Mouse (Mus musculus) B cell, adult 2 months (primary cell): ENCODE results near the gene Aldoc.

Experiments used
- DNase-seq, 2 experiments: peaks; one replicate each; pipeline ENCODE4 v3.0.0; 2022

Gene Aldoc

DNA sequence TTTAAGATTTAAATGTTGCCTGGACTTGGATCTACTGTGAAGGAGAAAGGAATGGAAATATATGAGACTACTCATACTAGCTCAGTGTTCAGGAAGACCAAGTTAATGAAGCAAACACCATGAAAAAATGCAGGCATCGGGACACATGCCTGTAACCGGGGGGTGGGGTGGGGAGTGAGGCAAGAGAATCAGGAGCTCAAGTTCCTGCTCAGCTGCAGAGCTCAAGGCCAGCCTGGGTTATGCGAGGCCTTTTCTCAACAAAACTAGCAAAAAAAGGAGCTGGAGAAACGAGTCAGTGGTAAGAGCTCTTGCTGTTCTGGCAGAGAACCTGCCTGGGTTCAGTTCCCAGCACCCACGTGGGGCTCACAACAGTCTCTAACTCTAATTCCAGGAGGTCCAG, 11.2 kb downstream of the Aldoc start:
- no peak for DNase-seq

DNA sequence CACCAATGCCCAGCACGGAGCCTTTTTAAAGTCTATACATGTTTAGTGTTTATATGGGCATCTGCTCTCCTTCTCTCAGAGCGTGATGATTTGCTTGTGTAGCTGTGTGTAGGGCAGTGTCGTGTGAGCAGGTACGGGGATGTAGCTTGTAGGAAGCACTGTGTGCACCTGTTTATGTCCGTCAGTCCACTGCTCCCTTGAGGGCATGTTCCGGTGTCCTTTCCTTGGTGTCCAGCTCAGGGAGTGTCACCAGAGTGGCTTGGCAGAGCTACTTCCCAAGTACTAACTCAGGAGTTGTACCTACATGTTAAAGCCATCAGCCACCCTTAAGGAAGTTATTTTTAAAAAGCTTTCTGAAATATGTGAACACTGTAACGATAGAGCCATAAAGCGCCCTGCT, 14.3 kb downstream of the Aldoc start:
- DNase-seq = no peak

DNA sequence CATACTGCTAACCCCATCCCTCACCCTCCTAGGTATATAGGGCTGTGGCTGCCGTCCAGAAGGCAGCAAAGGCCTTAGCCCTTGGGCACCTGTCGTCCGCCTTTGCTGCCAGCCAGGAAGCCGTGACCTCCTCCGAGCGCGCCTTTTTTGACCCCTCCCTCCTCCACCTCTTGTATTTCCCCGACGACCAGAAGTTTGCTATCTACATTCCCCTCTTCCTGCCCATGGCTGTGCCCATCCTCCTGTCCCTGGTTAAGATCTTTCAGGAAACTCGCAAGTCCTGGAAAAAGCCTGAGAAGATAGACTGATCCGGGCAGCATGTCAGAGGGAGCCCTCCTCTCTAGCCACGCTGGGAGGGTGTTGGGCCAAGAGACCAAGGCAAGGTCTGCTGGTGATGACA, 18.9 kb downstream of the Aldoc start:
- no peak for DNase-seq

DNA sequence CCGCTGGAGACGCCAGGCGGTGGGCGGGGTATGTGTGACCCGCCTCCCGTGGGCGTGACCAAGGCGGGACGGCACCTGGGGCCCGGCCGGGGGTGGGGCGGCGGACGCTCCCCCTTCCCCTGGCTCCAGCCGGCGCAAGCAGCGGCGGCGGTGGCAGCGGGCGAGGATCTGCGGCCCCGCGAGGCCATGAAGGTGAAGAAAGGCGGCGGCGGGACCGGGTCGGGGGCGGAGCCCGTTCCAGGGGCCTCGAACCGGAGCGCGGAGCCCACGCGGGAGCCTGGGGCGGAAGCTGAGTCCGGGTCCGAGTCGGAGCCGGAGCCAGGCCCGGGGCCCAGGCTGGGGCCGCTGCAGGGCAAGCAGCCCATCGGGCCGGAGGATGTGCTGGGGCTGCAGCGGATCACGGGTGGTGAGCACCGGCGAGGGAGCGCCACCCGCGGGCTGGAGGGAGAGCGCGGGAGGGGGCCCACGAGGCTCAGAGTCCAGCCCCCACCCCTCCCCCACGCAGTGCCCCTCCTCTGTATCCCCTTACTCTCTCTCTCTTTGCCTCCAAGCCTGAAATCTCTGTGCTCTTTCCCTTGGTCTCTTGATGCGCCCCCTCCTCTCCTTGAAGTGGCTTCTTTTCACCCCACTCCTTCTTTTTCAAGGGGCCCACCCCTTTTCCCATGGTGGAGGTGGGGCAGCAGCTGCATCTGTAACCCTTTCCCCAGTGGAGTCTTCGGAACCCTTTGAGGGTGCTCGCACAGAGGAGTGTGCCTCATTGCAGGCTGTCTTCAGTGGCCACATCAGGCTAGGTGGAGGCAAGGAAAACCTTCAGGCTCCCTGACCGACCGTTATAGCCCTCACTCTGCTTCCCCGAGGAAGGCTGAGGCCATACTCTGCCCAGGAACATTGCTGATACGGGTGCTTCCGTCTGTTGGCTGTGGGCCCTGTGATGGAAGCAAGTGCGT, 20.9 kb downstream of the Aldoc start, which contains the start of gene Unc119:
Gene Unc119 (plus strand): TSS at position 102 of the 947 bp plus-strand sequence.
- DNase-seq = peak; percentile 87

DNA sequence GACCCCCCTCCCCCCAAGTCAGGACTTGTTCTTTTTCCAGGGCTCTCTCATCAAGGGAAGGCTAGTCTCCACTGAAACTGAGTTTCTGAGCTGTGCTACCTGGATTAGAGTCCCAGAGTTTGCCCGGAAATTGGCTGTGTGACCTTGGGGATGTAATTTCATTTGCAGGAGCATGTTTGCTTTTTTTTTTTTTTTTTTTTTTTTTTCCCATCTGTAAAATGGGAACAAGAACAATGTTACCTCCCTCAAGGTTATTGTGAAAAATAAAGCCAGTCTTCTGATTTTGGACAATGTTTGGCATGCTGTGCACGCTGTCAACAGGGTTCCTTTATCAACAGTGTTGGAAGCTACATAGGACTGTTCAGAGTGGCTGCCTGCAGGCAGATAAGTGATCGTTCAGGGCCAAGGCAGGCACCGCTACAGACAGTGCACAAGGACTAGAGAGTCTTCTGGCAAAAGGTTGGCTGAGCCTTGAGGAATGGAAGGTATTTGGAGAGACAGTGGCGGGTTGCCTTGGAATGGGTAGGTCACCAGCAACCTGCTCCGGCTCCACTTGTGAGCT, 21.6 kb downstream of the Aldoc start:
- no peak for DNase-seq

DNA sequence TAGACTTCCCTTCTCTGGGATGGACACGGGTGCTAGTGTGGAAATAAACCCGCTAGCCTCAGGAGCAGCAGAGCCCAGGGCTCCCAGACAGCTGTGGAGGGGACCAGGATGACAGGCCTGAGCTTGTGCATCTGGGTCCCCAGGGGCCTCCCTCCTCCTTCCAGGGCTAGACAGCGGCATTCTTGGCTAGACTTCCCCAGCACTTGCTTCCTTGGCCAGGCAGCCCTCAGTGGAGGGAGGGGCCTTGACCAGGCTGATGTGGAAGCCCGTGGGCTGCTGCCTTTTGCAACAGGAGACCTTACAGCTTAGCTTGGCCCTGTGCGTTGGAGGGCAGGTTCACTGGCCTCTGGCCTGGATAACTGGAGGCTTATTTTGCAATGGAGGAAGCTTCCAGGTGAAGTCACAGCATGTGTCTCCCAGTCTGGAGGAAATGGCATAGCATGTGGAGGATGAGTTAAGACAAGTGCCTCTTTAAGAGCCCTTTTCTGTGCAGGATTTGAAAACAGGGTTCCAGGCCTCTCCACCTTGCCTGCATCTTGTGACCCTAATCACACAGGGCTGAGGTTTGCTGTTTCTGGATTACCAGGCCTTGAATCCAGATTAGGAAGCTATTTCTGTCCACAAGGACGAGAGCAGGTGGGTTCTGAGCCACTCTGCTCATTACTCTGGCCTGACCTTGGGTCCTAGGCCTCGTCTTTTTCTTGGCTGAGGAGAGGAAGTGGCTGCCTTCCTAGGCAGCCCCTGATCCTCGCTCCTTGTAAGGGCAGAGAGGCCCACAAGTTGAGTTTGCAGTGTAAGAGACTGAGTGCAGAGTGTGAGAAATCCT, 22.3 kb downstream of the Aldoc start:
- peak; percentile 13 to 21 for DNase-seq

DNA sequence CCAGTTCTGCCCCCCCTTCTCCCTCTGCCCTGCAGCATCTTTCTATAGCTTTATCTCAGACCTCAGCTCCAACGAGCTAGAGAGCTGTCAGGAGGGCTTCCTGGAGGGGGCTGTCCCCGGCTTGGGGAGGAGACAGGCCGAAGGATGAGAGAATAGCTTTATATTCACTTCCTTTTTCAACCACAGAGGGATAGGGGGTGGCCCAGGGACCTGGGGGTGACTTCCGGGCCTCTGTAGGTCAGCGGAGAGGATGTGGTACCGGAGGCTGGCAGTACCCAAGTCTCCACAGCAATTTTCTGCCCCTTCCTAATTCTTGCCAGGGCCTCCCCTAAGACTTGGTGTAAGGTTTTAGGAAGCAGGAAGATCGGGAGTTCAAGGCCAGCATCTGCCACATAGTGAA, 23.0 kb downstream of the Aldoc start:
- peak; percentile 76 to 80 for DNase-seq

DNA sequence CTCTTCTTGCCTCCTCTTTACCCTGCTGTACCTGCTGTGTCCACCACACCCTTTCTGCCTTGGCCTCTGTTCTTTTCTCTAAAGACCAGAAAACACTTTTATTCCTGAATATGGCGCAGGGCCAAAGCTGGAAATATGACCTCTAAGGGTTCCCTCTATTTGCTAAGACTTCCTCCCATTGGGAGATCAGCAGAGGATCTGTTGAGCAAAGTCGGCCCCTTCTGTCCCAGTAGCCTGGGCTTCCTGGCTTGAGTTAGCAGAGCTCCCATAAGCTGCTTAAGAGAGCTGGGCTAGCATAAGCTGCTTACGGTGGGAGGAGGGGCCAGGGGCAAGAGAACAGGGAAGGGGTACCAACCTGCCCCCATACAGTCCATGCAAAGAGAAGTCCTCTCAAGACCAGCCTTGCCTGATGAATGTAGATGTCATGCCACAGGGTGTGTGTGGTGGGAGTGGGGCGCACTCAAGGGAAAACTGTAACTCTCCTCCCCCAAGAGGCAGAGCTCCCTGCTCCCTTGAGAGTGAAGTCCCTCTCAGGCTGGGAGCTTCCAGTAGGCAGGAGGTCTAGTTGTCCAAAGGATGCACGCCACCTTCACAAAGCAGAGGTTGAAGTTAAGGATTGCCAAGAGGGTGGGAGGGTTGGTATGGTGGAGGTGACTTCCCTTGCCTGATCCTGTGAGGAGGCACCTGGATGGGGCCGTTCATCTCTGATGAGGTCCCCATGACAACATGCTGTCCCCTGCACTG, 23.7 kb downstream of the Aldoc start:
- DNase-seq = no peak

DNA sequence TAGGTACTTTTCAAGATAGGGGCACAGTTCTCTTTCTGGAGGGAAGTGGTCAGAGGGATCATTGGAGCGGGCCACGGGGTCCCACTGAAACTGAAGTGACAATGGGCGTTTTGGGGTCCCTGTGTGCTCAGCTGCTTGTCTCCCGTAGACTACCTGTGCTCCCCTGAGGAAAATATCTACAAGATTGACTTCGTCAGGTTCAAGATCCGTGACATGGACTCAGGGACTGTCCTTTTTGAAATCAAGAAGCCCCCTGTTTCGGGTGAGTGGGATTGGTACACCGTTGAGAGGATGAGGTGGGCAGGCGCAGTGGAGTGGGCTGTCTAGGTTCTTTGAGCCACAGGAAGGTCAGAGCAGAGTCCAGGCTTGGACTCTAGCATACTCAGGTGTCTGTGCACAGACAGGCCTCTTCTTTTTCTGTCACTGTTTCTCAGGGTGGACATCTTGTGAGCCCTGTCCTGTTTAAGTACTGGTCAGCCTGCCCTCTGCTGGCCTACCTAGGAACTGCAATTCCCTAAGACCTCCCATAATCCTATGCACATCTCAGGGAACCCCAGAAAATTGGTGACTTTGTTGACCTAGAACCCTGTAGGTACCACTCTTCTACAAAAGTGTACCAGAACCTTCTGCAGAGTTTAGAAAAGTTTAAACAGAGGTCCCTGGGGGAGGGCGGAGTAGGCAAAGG, 24.4 kb downstream of the Aldoc start:
- DNase-seq = peak; percentile 77 to 79

DNA sequence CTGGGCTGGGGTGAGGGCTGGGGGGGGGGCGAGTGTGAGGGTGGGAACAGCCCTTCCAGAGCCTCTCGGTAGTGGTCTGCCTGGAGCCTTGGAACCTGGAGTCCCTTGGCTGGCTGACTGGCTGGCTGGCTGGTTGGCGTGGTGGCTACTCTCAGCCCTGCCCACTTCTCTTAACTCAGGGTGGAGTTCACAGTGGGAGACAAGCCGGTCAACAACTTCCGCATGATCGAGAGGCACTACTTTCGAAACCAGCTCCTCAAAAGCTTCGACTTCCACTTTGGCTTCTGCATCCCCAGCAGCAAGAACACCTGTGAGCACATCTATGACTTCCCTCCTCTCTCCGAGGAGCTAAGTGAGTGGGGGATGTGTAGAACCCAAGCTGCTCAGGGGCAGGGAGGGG, 25.1 kb downstream of the Aldoc start:
- no peak for DNase-seq

DNA sequence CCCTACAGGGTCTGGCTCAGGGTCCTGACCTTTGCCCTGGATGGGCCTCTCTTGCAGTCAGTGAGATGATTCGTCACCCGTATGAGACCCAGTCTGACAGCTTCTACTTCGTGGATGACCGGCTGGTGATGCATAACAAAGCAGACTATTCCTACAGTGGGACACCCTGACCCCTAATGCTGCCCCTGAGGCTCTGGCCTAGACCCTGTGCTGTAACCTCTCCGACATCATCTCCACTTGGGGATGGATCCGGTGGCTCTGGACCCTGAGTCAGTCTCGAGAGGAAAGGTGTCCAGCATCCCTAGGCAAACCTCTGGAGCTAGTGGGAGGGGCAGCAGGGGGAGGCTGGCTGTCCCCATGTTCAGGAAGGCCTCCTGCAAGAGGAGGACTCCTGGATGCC, 25.7 kb downstream of the Aldoc start:
- DNase-seq = no peak

DNA sequence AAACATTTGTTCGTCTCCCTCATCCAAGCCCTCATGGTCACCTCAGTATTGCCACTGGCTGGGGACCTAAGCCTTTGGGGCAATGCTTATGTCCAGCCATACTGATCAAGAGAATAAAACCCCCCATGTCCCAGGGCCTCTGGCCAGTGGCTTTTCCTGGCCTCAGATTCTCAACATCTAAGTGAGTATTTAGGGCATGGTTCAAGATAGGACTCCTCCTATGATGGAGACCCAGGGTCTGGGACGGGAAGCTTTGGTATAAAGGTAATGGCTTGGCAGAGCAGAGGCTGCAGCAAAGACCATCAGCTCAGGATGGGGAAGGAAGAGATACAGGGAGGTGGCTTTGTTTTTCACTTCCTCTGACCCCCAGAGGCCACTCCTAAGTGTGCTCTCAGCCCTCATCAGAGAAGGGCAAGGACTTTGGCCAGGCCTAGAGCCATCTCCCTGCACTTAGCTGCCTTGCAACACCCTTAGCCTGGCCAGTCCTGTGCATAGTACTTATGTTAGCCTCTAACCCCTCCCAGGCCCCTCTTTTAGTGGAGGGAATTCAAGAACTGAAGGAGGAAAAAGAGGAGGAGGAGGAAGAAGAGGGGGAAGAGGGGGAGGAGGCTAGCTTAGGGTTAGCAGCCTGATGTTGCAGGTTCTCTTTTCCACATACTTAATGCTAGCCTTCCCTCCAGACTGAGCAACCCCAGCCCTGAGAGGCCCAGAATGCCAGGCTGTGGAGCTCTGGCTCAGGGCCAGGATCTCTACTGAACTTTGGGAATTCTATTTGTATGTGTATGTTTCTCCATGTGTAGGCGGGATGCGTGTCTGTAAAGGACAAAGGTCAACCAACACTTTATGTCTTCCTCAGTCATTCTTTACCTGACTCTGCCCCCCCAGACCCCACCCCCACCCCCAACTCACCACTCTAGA, 26.9 kb downstream of the Aldoc start:
- peak in 1 of 2 experiments; percentile 23 for DNase-seq

DNA sequence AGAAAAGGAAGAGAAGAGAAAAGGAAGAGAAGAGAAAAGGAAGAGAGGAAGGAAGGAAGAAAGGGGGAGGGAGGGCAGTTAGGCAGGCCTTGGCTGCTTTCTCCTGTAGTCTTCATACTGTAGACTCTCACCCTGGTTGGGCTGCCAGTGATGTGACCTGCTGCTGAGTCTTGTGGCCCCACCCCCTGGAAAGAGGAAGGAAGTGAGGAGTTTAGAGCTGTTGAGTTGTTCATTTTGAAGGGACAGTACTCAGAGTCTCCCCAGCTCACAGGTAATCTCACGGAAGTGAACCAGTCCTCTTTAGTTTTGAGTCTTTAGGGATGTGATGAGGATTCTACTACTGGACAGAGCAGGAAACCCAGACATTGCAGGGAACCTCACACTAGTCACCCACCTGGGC, 30.3 kb downstream of the Aldoc start:
- DNase-seq = peak; percentile 76 to 81

DNA sequence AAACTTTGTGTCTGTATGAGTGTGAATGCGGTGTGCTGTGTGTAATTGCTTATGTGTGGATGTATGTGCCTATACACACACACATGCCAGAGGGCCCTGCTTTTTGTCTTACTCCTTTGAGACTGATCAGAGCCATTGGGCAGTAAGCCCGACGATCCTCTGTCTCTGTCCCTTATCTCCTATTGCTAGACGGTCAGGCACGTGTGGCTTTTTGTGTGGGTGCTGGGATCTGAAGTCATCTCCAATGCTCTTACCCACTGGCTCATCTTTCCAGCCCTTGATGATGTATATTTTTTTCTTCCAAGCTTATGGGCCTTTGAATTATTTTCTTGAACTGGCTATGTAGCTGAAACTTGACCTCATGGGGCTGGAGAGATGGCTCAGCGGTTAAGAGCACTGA, 32.1 kb downstream of the Aldoc start:
- DNase-seq = no peak

DNA sequence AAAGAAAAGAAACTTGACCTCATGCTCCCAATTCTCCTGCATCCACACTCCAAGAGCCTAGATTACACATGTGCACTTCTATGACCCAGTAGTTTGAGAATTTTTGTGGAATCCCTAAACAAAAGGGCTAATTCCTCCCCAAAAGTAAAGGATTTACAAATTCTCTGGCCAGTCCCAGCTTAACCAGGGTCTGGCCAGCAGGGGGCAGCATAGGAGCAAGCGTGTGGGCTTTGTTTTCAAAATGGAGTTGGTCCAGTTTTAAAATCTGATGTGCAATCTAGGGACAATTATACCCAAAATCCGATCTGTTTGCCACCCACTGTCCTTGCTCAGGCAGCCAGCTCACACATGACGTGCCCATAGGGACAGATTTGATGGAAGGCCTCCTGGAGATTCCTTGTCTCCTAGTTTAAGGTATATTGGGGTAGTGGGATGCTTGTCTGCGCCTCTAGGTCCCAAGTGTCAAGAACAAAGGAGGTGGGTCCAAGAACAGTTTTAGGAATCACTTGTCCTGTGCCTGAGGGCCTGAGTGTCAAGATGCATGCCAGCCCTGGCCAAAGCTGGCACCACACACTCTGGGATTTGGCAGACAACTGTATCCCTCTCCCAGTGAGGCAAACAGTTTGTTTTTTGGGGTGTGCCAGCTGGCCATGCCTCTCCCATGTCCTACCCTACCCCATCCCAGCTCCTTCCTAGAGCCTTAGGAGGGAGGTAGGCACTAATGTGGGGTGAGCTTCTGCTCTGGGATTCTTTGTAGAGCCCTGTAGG, 32.9 kb downstream of the Aldoc start:
- DNase-seq = peak; percentile 86 to 87

DNA sequence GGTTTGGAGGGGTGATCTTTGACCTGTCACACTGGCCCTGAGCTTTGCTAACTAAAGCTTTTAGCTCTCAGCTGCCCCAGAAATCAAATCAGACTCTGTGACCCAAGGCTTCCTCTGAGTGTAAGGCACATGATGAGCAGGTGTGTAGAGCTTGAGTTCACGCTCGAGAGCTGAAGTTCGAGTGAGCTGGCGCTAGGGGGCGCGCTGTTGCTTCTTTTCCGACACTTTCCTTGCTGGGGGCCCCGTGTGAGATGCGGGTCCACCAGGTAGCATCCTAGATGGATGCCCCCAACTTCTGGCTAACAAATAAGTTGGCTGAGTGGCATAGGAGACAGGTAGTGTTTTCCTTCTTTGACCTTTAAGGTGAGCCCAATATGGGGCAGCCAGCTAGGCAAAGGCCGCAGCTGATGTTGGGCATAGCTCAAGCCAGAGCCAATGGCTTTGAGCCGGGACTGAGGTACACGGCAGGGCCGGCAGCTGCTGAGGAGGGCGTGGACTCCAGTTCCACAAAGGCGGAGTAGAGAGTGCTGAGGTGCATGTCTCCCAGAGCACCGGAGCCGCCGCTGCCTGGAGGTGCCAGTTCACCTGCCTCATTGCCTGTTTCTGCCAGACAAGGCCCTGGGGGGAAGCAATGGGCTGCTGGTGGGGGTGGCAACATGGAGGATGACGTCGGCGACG, 35.7 kb downstream of the Aldoc start:
- peak; percentile 68 to 69 for DNase-seq

DNA sequence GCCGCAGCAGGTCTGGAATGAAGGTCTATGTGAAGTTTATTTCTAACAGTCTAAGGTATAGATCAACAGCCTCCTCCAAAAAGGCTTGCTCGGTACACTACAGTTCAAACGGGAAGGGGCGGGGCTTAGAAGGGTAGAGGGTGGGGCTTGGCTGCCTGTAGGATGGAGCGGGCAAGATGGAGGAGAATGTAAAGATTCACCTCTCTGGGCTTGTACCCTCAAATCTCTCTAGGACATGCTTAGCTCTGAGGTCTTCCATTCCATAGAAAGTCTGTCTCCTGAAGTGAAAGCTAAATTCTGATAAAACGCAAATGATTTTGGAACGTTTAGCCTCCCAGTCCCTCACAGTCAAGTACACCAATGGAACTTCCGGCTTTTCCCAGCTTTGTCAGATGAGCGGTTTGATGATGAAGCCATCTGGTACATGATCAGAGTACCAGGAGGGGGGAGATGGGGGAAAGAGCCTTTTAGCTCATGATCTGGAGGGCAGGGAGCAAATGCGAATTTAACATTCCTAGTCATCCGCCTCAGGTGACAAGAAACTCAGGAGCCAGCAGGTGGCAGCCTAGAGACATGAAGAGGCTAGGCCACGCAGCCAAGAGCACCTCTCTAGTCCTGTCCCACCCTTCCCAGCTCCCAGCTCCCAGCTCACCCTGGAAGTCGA, 37.5 kb downstream of the Aldoc start:
- DNase-seq = peak; percentile 84 to 88

DNA sequence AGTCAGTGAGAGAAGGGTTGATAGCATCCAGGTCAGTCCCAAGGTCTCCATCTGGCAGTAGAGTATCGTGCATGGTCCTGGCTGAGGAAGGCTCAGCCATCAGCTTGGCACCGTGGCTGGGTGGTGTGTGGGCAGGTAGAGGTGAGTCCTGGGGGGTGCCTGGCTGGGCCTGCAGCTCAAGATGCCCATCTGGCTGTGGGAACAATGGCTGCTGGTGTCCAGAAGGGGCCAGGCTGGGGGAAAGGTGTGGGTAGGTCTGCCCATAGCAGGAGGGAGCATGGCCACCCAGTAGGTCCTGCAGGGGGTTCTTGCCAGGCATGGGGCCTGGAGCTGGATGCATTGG, 38.0 kb downstream of the Aldoc start:
- no peak for DNase-seq
